9 mouse cellular contexts compared by ENCODE assay signal in the genomic region with DNA sequence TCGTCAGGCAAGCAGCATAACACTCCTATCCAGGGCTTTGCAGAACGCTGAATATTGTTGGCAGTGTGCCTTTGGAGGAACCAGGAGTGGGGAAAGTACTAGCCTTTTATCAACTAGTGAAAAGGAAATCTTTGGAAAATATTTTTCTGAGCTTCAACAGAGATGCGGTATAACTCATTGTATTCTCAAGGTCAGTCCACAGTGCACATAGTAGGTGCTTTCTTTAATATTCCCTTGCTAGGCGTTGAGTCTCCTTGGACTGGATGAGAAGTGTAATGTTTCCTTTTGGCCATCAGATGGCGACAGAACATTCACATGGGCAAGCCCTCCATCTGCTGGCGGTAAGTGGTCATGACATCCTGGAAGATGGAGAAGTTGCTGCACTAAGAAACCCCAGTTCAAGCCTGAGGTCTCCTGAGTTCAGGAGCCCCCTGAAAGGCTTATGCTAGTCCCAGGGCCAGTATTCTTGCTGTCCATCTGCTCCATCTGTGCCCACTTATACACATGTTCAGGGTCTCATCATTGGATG. TPM values are rescaled to one million over a fixed set of nuclear protein-coding genes. Genes with fewer than 3 reads are reported as not detected.
A peak's percentile ranks its signal among the peaks of the same experiment; 100 is the strongest.
DNase-seq lines count a peak whose midpoint lies in the region; ATAC-seq and TF ChIP-seq lines count a peak whose summit lies in the region.
"Had no signal": no experiment of that assay in that cellular context is flagged by ENCODE, and none has a peak within 500 bp of the region (broad histone marks: within the 10 kb centered on the region; RNA-seq: fewer than 3 reads in every experiment).

No protein-coding gene starts in this region.

- no peak overlapping the region for H3K4me2 ChIP-seq in forebrain, embryonic 14.5 days (ENCODE audit: low read length)
- H3K4me2 ChIP-seq in forebrain, embryonic 16.5 days (ENCODE audit: low read length), result no peak overlapping the region
- H3K4me2 ChIP-seq: neural tube, embryonic 13.5 days had no signal

- H3K27me3 ChIP-seq in forebrain, embryonic 14.5 days (replicated peaks; ENCODE audit: control insufficient read depth, insufficient read depth, low read length), result no peaks in the 10 kb centered on the region
- 0 out of 2 replicates have a peak, but pooled peaks cover 4% of the 10 kb centered on the region for H3K27me3 ChIP-seq in forebrain, embryonic 16.5 days (replicated peaks; ENCODE audit: control insufficient read depth, insufficient read depth, low read length)
- H3K27me3 ChIP-seq in Patski, result no peaks in the 10 kb centered on the region

- peaks cover 4% of the 10 kb centered on the region; the same call in 1 of the 2 replicates for H3K36me3 ChIP-seq in forebrain, embryonic 14.5 days (ENCODE audit: control insufficient read depth, insufficient read depth, low read length)
- no peaks in the 10 kb centered on the region for H3K36me3 ChIP-seq in forebrain, embryonic 16.5 days (ENCODE audit: control insufficient read depth, insufficient read depth)

- POLR2A ChIA-PET in Patski (lab: Charles Lee), result no interaction called here

- peak; percentile 94 for DNase-seq in forebrain, embryonic 14.5 days (ENCODE audit: low spot score)
- peak; percentile 34 for DNase-seq in Patski (ENCODE audit: low read depth, low spot score)
- peak; percentile 88 for DNase-seq in cerebellum, adult 9-10 months
- DNase-seq in gastrocnemius, postnatal 10 days, result peak; percentile 75
- DNase-seq in layer of hippocampus, adult 9-10 months (ENCODE audit: low spot score), result peak; percentile 81
- peak; percentile 69 to 84 for DNase-seq in lung, postnatal 4 days
- DNase-seq in spleen, adult 12 weeks (ENCODE audit: low spot score), result peak; percentile 69

- no peak overlapping the region for H3K4me3 ChIP-seq in forebrain, embryonic 14.5 days (ENCODE audit: low read depth, low read length)
- no peak overlapping the region for H3K4me3 ChIP-seq in forebrain, embryonic 16.5 days (replicated peaks; ENCODE audit: low read length)
- H3K4me3 ChIP-seq: neural tube, embryonic 13.5 days had no signal

- no peak overlapping the region for H3K9ac ChIP-seq in forebrain, embryonic 14.5 days (ENCODE audit: low read length)
- no peak overlapping the region for H3K9ac ChIP-seq in forebrain, embryonic 16.5 days (replicated peaks; ENCODE audit: low read depth, low read length)
- H3K9ac ChIP-seq: neural tube, embryonic 13.5 days had no signal

- 0 out of 2 replicates have a peak, but pooled peaks cover 9% of the 10 kb centered on the region for H3K4me1 ChIP-seq in forebrain, embryonic 14.5 days (ENCODE audit: control insufficient read depth, insufficient read depth, low read length)
- peaks cover 21% of the 10 kb centered on the region for H3K4me1 ChIP-seq in forebrain, embryonic 16.5 days (replicated peaks; ENCODE audit: control insufficient read depth, insufficient read depth, low read length)

- no peaks in the 10 kb centered on the region for H3K9me3 ChIP-seq in forebrain, embryonic 14.5 days (replicated peaks; ENCODE audit: control insufficient read depth, low read length)
- no peaks in the 10 kb centered on the region for H3K9me3 ChIP-seq in forebrain, embryonic 16.5 days (ENCODE audit: control insufficient read depth, low read length)
- H3K9me3 ChIP-seq: neural tube, embryonic 13.5 days had no signal

- no peak overlapping the region for H3K27ac ChIP-seq in forebrain, embryonic 14.5 days (ENCODE audit: low read depth, low read length)
- H3K27ac ChIP-seq in forebrain, embryonic 16.5 days (ENCODE audit: low read length), result no peak overlapping the region
- H3K27ac ChIP-seq: neural tube, embryonic 13.5 days had no signal

- in situ Hi-C loops in Patski (cut with MboI; ENCODE audit: low pct_unique_long_range_greater_than_20kb), result loop anchor here (5.0 kb wide), 1 partner anchor 68 kb away; no protein-coding TSS in a partner anchor

- 17% methylated on average over 6 of the region's 6 CpGs for WGBS in forebrain, embryonic 14.5 days
- WGBS in forebrain, embryonic 16.5 days, result 17% methylated on average over 6 of the region's 6 CpGs

- no peak for ATAC-seq in forebrain, embryonic 14.5 days
- ATAC-seq in forebrain, embryonic 16.5 days, result no peak
- no peak for ATAC-seq in Patski

- CTCF ChIA-PET in Patski (lab: Charles Lee), result interaction anchor here (0.8 to 3.3 kb wide), 7 partner anchors 9 to 68 kb away, joined by 3 to 13 read pairs (median 5); partner anchors contain the start of gene Gfi1b

- TF ChIP-seq CTCF in Patski (IDR thresholded peaks at IDR 0.05), result peak; percentile 99

RNA-seq across cellular contexts. Expression of gene Gtf3c5, which starts 1.6 kb away (rescaled TPM):
- polyA plus RNA-seq in forebrain, embryonic 14.5 days (2014; fragmentation: Nextera tagmentation; extraction: Ambion mirVana), result 20.5 and 28.6 TPM in 2 replicates
- polyA plus RNA-seq in forebrain, embryonic 16.5 days (2015; fragmentation: Nextera tagmentation; extraction: Ambion mirVana), result 40.5 and 43.3 TPM in 2 replicates
- polyA plus RNA-seq in Patski (2021), result 30.5 TPM
- total RNA-seq in gastrocnemius, postnatal 10 days (2021), result 10 to 100 TPM in 1 of 2 experiments, 1 to 10 TPM in 1; 9.1 to 10.2 TPM

RNA-seq across cellular contexts. Expression of gene Cel, which starts 21.9 kb away (rescaled TPM):
- not detected in 2 replicates for polyA plus RNA-seq in forebrain, embryonic 14.5 days (2014; fragmentation: Nextera tagmentation; extraction: Ambion mirVana)
- not detected in 2 replicates for polyA plus RNA-seq in forebrain, embryonic 16.5 days (2015; fragmentation: Nextera tagmentation; extraction: Ambion mirVana)
- polyA plus RNA-seq in Patski (2021), result not detected
- not detected for total RNA-seq in gastrocnemius, postnatal 10 days (2021)
- polyA plus RNA-seq: neural tube, embryonic 13.5 days had no signal

RNA-seq across cellular contexts. Expression of gene Gfi1b, which starts 36.7 kb away (rescaled TPM):
- 0.12 TPM in 1 of 2 replicates, not detected in the other for polyA plus RNA-seq in forebrain, embryonic 14.5 days (2014; fragmentation: Nextera tagmentation; extraction: Ambion mirVana)
- polyA plus RNA-seq in forebrain, embryonic 16.5 days (2015; fragmentation: Nextera tagmentation; extraction: Ambion mirVana), result not detected in 2 replicates
- not detected for polyA plus RNA-seq in Patski (2021)
- total RNA-seq in gastrocnemius, postnatal 10 days (2021), result under 1 TPM in 1 of 2 experiments, not detected in 1; 0.79 TPM

RNA-seq across cellular contexts. Expression of gene Tsc1, which starts 55.9 kb away (rescaled TPM):
- 17.7 and 25.5 TPM in 2 replicates for polyA plus RNA-seq in forebrain, embryonic 14.5 days (2014; fragmentation: Nextera tagmentation; extraction: Ambion mirVana)
- polyA plus RNA-seq in forebrain, embryonic 16.5 days (2015; fragmentation: Nextera tagmentation; extraction: Ambion mirVana), result 32.7 and 42.7 TPM in 2 replicates
- 16.8 TPM for polyA plus RNA-seq in Patski (2021)
- 10 to 100 TPM; 15.6 to 19.2 TPM for total RNA-seq in gastrocnemius, postnatal 10 days (2021)

Comparison
In these comparisons a context has a peak if more than half of its experiments do, and no peak if none do; other contexts are left out.
1. DNase-seq: peak in every context shown above with its lines; median percentile 94 in forebrain, embryonic 14.5 days; 88 in cerebellum, adult 9-10 months; 81 in layer of hippocampus, adult 9-10 months; 76 in lung, postnatal 4 days; 75 in gastrocnemius, postnatal 10 days; 69 in spleen, adult 12 weeks; 34 in Patski.